Mouse (Mus musculus) left cerebral cortex, postnatal 14 days (tissue): ENCODE measurements around the gene Hectd3. TPM values are rescaled to one million over a fixed set of nuclear protein-coding genes. Genes with fewer than 3 reads are reported as not detected.

Experiments
- total RNA-seq, 2 experiments: library from RNA; stranded (reverse); gene quantifications; 2 replicates each; pipeline ENCODE4 v1.2.3; 2021

The Hectd3 gene
- total RNA-seq, 2 experiments from 2014 or later, result 42.2 to 46.6 TPM

Other genes starting within 250 kb of the Hectd3 start
- gene Toe1, start 187.7 kb upstream of the Hectd3 start, total RNA-seq, result 10 to 100 TPM; 12.1 to 12.7 TPM
- gene Mutyh, start 187.6 kb upstream of the Hectd3 start, total RNA-seq, result 1 to 10 TPM; 1.5 to 3.2 TPM
- gene Hpdl, start 173.6 kb upstream of the Hectd3 start, total RNA-seq, result under 1 TPM; 0.44 to 0.72 TPM
- 1 to 10 TPM; 7.2 to 9.0 TPM for gene Zswim5, start 117.9 kb upstream of the Hectd3 start, total RNA-seq
- 10 to 100 TPM; 40.8 to 46.3 TPM for gene Urod, start 904 bp upstream of the Hectd3 start, total RNA-seq
- 10 to 100 TPM; 18.9 to 20.5 TPM for gene Eif2b3, start 24.1 kb downstream of the Hectd3 start, total RNA-seq
- 1 to 10 TPM; 1.3 to 2.4 TPM for gene Ptch2, start 100.8 kb downstream of the Hectd3 start, total RNA-seq
- gene Btbd19, start 130.4 kb downstream of the Hectd3 start, total RNA-seq, result 10 to 100 TPM; 11.8 to 12.4 TPM
- gene Tctex1d4, start 131.5 kb downstream of the Hectd3 start, total RNA-seq, result not detected
- gene Plk3, start 138.6 kb downstream of the Hectd3 start, total RNA-seq, result 10 to 100 TPM; 15.6 to 16.2 TPM
- 100 to 1,000 TPM; 448 to 449 TPM for gene Rps8, start 160.9 kb downstream of the Hectd3 start, total RNA-seq
- gene Kif2c, start 187.3 kb downstream of the Hectd3 start, total RNA-seq, result under 1 TPM; 0.46 to 0.61 TPM